Mouse (Mus musculus) lung, postnatal 14 days (tissue): ENCODE results near the gene Emc4.

ENCODE experiments used
- DNase-seq: peaks from one replicate; pipeline ENCODE4 v3.0.0; 2021

The Emc4 gene

GRCm38 (mm10) chr2:112332051-112332898 lies 35.6 kb downstream of the Emc4 start:
- peak; percentile 5 for DNase-seq

GRCm38 (mm10) chr2:112328069-112328777 lies 39.6 kb downstream of the Emc4 start:
- no peak for DNase-seq

GRCm38 (mm10) chr2:112318905-112319304 lies 48.9 kb downstream of the Emc4 start:
- no peak for DNase-seq

GRCm38 (mm10) chr2:112318227-112318626 lies 49.6 kb downstream of the Emc4 start:
- no peak for DNase-seq

- DNase-seq: no peak
Measured at GRCm38 (mm10) chr2:112315638-112316037, 52.2 kb downstream of the Emc4 start.
